Mouse (Mus musculus) cerebellum, adult 2 months (tissue): ENCODE data around the gene H2-Ob. TPM values are rescaled to one million over a fixed set of nuclear protein-coding genes. Genes with fewer than 3 reads are reported as not detected.

Experiments
- DNase-seq, 2 experiments: peaks; one replicate each; pipeline ENCODE4 v3.0.0; 2021
- H3K27ac ChIP-seq: fragments of 200-500 bp; 2 replicates; pipeline ENCODE4 v1.5.1; 2012; ENCODE audit warnings: low read length, control low read depth, inconsistent platforms; ENCODE audit not compliant: insufficient read depth
- H3K27me3 ChIP-seq: fragments of 200-500 bp; 2 replicates; pipeline ENCODE4 v1.6.1; 2012; ENCODE audit warnings: inconsistent platforms, mild to moderate bottlenecking, low read length, moderate library complexity; ENCODE audit not compliant: control insufficient read depth, insufficient read depth
- H3K4me1 ChIP-seq: fragments of 200-500 bp; 2 replicates; pipeline ENCODE4 v1.6.1; 2011; ENCODE audit warnings: low read length; ENCODE audit not compliant: control insufficient read depth, insufficient read depth
- H3K4me3 ChIP-seq: fragments of 200-500 bp; replicated peaks from 2 replicates; pipeline ENCODE3; 2011; ENCODE audit warnings: mild to moderate bottlenecking, low read depth, low read length, control low read depth; ENCODE audit not compliant: insufficient read depth
- CTCF ChIP-seq: fragments of 200-500 bp; IDR thresholded peaks from 2 replicates; pipeline ENCODE4 v1.5.1; 2011; ENCODE audit warnings: low read depth, mild to moderate bottlenecking, control low read depth, low read length, moderate library complexity, borderline replicate concordance; ENCODE audit not compliant: insufficient read depth
- POLR2A ChIP-seq: fragments of 200-500 bp; IDR thresholded peaks from 2 replicates; pipeline ENCODE4 v1.6.1; 2011; ENCODE audit warnings: low read length, control low read depth, borderline replicate concordance; ENCODE audit not compliant: insufficient read depth
- WGBS: fragments of 180-500 bp; shearing (Covaris S2); methylation state at CpG from one replicate; pipeline ENCODE4 v1.1.7; 2018; 5-methylcytosine and 5-hydroxymethylcytosine counted together
- polyA plus RNA-seq: library from polyadenylated mRNA; depleted of rRNA; stranded (reverse); fragments of >200 nt; gene quantifications from 2 replicates; pipeline ENCODE4 v1.2.3, GENCODE M21; 2012

H2-Ob gene
- polyA plus RNA-seq, 1 experiment, result 0.67 TPM

GRCm38 (mm10) chr17:34293533-34293932, 54.8 kb downstream of the H2-Ob start:
- WGBS, result 43% methylated on average over 2 of the region's 2 CpGs
- TF ChIP-seq POLR2A, result no peak
- no peaks in the 10 kb centered on the region for H3K4me1 ChIP-seq
- no peak for DNase-seq
- no peaks in the 10 kb centered on the region for H3K27me3 ChIP-seq
- no peak overlapping the region for H3K4me3 ChIP-seq
- H3K27ac ChIP-seq, result no peak overlapping the region

DNA sequence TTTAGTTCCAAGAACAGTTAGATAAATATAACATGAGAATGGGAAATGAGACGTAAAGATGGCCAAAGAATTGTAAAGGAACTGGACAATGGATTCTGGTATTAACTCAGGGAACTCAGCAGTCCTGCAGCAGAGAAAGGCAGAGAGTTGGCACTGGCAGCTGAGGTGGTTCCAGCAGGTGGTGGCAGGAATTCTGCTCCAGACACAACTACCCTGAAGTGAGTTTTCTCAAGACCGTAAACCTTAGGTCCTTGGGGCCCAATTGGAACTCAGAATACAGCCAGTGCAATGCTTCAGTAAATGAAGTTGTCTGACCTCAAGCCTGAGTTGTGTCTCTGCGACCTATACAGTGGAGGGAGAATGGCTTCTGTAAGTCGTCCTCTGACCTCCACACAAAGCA, 55.5 kb downstream of the H2-Ob start:
- H3K4me3 ChIP-seq, result no peak overlapping the region
- WGBS, result 73% methylated on average over 4 of the region's 4 CpGs
- no peaks in the 10 kb centered on the region for H3K4me1 ChIP-seq
- H3K27ac ChIP-seq, result no peak overlapping the region
- no peak for DNase-seq
- TF ChIP-seq CTCF (no peak), POLR2A (no peak)
- no peaks in the 10 kb centered on the region for H3K27me3 ChIP-seq

DNA sequence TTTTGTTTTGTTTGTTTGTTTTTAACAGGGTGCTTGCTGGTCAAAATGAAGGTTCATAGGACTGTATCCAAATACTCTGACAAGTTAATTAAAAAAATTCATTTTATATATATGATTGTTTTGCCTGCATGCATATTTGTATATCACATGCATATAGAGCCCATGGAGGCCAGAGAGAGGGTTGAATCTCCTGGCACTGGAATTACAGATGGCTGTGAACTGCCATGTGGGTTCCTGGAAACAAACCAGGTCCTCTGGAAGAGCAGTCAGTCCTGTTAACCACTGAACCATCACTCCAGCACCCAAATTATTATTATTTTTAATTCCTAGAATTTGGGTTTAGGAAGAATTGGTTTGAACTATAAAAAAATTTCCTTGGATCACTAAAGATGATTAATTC, 56.6 kb downstream of the H2-Ob start:
- Histone ChIP-seq H3K4me1 (no peaks in the 10 kb centered on the region), H3K27ac (no peak overlapping the region), H3K27me3 (no peaks in the 10 kb centered on the region), H3K4me3 (no peak overlapping the region)
- no peak for DNase-seq
- TF ChIP-seq POLR2A, result no peak
- TF ChIP-seq CTCF, result no peak

DNA sequence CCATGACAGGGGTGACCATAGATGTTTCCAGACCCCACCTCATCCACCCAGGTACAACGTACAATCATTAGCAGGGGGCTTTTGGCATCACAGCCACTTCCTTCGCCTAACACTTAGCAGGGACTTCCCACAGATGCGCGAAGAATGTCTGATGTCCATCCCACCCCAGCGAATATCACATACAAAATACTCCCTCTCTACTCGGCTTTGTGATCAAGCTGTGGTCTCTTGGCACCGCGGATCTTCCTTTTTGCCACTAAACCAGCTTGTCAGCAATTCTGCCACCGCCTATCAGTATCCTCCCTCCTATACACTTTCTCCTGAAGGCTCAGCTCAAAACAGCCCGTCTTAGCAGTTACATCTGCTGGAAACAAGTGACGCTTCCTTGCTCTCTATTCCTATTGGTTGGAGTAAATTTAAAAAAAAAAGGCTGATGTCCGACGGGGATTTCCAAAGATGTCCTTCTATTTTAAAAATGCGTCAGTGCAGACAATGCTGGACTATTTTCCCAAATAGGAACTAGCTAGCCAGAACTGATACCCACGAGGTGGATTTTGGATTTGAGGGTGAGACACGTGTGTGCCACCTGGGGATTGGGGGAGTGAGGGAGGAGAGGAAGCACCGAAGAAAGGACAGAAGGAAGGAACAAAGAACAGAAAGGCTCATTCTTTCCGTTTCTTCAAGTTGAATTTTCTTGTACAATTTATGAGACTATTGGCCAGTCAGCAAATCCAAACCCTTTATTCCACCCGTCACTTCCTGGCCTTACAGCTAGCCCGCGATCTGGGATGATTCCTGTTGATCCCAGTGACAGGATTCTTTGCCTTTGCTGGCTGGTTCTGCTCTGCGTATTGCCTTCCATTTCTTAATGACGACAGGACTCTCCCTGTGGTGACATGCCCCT, 57.4 kb downstream of the H2-Ob start:
- WGBS, result 21% methylated on average over 23 of the region's 23 CpGs
- Histone ChIP-seq H3K4me1 (no peaks in the 10 kb centered on the region), H3K27me3 (no peaks in the 10 kb centered on the region), H3K27ac (no peak overlapping the region), H3K4me3 (no peak overlapping the region)
- peak in 1 of 2 experiments; percentile 32 for DNase-seq
- TF ChIP-seq POLR2A (no peak), CTCF (no peak)

- 62% methylated on average over 3 of the region's 3 CpGs for WGBS
- H3K27ac ChIP-seq, result no peak overlapping the region
Observed at GRCm38 (mm10) chr17:34299356-34299755, 60.7 kb downstream of the H2-Ob start.

DNA sequence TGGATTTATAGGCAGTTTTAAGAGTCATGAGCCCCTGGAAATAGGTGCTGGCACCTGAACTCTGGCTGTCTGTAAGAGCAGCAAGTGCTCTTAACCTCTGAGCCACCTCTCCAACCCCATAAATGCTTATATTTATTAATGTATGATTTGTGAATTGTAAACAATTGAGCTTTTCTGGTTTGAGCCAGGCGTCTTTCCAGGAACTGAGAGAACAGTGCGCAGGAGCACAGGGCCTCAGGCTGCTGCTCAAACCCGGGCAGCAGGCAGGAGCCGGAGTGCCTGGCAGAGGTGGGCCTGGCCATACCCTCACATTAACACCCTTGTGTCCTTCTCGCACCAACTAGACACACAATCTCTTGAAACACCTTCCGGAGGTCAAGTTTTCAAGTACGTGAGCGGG, 61.4 kb downstream of the H2-Ob start:
- TF ChIP-seq POLR2A, result no peak
- Histone ChIP-seq H3K27ac (no peak overlapping the region), H3K4me1 (no peaks in the 10 kb centered on the region), H3K4me3 (no peak overlapping the region), H3K27me3 (no peaks in the 10 kb centered on the region)
- DNase-seq, result no peak
- WGBS, result 85% methylated on average over 8 of the region's 8 CpGs

More at GRCm38 (mm10) chr17:34299356-34299755, 60.7 kb downstream of the H2-Ob start:
- no peak for TF ChIP-seq POLR2A
- TF ChIP-seq CTCF, result no peak
- DNase-seq, result no peak
- Histone ChIP-seq H3K4me1 (no peaks in the 10 kb centered on the region), H3K4me3 (no peak overlapping the region), H3K27me3 (no peaks in the 10 kb centered on the region)

GRCm38 (mm10) chr17:34300691-34301566, 62.2 kb downstream of the H2-Ob start:
- DNase-seq, result no peak
- TF ChIP-seq POLR2A (no peak), CTCF (no peak)
- Histone ChIP-seq H3K4me3 (no peak overlapping the region), H3K27me3 (no peaks in the 10 kb centered on the region), H3K27ac (no peak overlapping the region), H3K4me1 (no peaks in the 10 kb centered on the region)
- WGBS, result 75% methylated on average over 23 of the region's 23 CpGs
